8 mouse cellular contexts compared by ENCODE assay signal in the genomic region with DNA sequence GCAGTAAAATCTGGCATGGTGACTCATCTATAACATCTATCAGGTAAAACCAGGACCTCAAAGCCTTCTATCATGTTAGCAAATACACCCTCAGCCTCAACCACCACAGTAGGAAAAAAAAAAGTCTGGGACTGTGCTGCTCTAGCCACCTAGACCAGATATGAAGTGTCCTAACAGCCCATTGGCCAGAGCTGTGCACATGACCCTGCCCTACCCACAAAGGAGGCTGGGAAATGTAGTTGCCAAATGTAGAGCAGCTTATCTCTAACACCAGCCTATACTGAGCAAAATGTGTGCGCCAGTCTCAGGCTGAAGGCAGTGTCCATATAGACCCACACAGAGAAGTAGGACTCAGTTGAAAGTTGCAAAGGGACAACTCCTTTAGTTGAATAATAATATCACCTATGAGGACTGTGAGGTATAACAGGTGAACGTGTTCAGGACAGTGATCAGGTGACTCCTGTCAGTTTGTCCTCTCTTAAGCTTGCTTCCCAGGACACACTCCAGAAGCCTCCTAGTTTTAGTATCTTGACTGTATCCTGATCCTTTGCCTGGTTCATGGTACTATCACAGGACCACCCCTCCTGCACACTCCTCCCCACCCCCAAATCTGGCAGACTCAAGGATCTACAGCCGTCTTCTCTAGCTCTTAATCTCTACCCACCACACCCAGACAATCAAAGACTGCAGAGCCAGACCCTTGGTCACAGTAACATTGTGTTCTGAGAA. TPM values are rescaled to one million over a fixed set of nuclear protein-coding genes. Genes with fewer than 3 reads are reported as not detected.
A peak's percentile ranks its signal among the peaks of the same experiment; 100 is the strongest.
DNase-seq lines count a peak whose midpoint lies in the region; ATAC-seq and TF ChIP-seq lines count a peak whose summit lies in the region.

No protein-coding gene starts in this region.

- no peaks in the 10 kb centered on the region for H3K79me2 ChIP-seq in C2C12 (ENCODE audit: control insufficient read depth, insufficient read depth)

- ATAC-seq in erythroblast, adult 5-6 weeks (replicated peaks; ENCODE audit: low FRiP score, poor library complexity, severe bottlenecking), result peak; percentile 98
- ATAC-seq in neural tube, embryonic 13.5 days (ENCODE audit: low read depth), result peak; percentile 91

- TF ChIP-seq CTCF in C2C12 (IDR thresholded peaks at IDR 0.05; ENCODE audit: control insufficient read depth, insufficient read depth, insufficient read length), result no peak
- no peak for TF ChIP-seq CTCF in lung, adult 2 months (IDR thresholded peaks at IDR 0.05; ENCODE audit: insufficient read depth, low read length)
- no peak for TF ChIP-seq CTCF in thymus, adult 2 months (IDR thresholded peaks at IDR 0.05; ENCODE audit: borderline replicate concordance, control insufficient read depth, extremely low read depth, insufficient read depth, low read length, poor library complexity)

- H3K4me3 ChIP-seq in C2C12 (ENCODE audit: insufficient read depth, poor library complexity, severe bottlenecking), result no peak overlapping the region
- H3K4me3 ChIP-seq in lung, adult 2 months (replicated peaks; ENCODE audit: extremely low read depth, low read depth, low read length), result no peak overlapping the region
- H3K4me3 ChIP-seq in neural tube, embryonic 13.5 days, result no peak overlapping the region
- no peak overlapping the region for H3K4me3 ChIP-seq in thymus, adult 2 months (ENCODE audit: control insufficient read depth, insufficient read depth, low read length)

- H3K27me3 ChIP-seq in C2C12 (ENCODE audit: control insufficient read depth, insufficient read depth, insufficient read length), result peaks cover 32% of the 10 kb centered on the region
- peaks cover 39% of the 10 kb centered on the region for H3K27me3 ChIP-seq in neural tube, embryonic 13.5 days
- no peaks in the 10 kb centered on the region; the same call in 1 of the 2 replicates for H3K27me3 ChIP-seq in thymus, adult 2 months (ENCODE audit: control insufficient read depth, insufficient read depth, low read length)

- no peaks in the 10 kb centered on the region for H3K79me3 ChIP-seq in C2C12 (ENCODE audit: low read depth)

- no peak overlapping the region for H3K9ac ChIP-seq in neural tube, embryonic 13.5 days

- H3K27ac ChIP-seq in neural tube, embryonic 13.5 days (replicated peaks), result no peak overlapping the region
- no peak overlapping the region for H3K27ac ChIP-seq in thymus, adult 2 months (ENCODE audit: control insufficient read depth, insufficient read depth, low read length)

- no peak overlapping the region for H3ac ChIP-seq in C2C12 (ENCODE audit: control insufficient read depth, insufficient read length, low read depth)

- no peak for TF ChIP-seq POLR2A in lung, adult 2 months (IDR thresholded peaks at IDR 0.05; ENCODE audit: borderline replicate concordance, extremely low read depth, low read depth, low read length)
- no peak for TF ChIP-seq POLR2A in thymus, adult 2 months (IDR thresholded peaks at IDR 0.05; ENCODE audit: control insufficient read depth, extremely low read depth, insufficient read depth, low read length, poor library complexity)

- intact Hi-C loops in heart, postnatal 10 days (cut with DNase I), result no loop called here

- no peaks in the 10 kb centered on the region for H3K36me3 ChIP-seq in C2C12 (ENCODE audit: control insufficient read depth, insufficient read depth)
- H3K36me3 ChIP-seq in neural tube, embryonic 13.5 days, result no peaks in the 10 kb centered on the region
- no peaks in the 10 kb centered on the region for H3K36me3 ChIP-seq in thymus, adult 2 months (ENCODE audit: control insufficient read depth, insufficient read depth, low read length)

- H3K4me2 ChIP-seq in neural tube, embryonic 13.5 days, result no peak overlapping the region

- no peaks in the 10 kb centered on the region for H3K4me1 ChIP-seq in lung, adult 2 months (ENCODE audit: control insufficient read depth, insufficient read depth, low read length)
- peaks cover 8% of the 10 kb centered on the region; the same call in 1 of the 2 replicates for H3K4me1 ChIP-seq in neural tube, embryonic 13.5 days (replicated peaks)
- no peaks in the 10 kb centered on the region for H3K4me1 ChIP-seq in thymus, adult 2 months (replicated peaks; ENCODE audit: control insufficient read depth, insufficient read depth, low read length)

- H3K9me3 ChIP-seq in neural tube, embryonic 13.5 days, result no peaks in the 10 kb centered on the region

- DNase-seq in adrenal gland, adult 8-10 months, result peak; percentile 10
- peak; percentile 44 to 52 for DNase-seq in heart, postnatal 10 days
- peak; percentile 77 to 89 for DNase-seq in kidney, postnatal 25 days
- peak; percentile 38 for DNase-seq in lung, adult 2 months
- peak; percentile 48 for DNase-seq in thymus, adult 2 months

- 54% methylated on average over 3 of the region's 3 CpGs for WGBS in lung, adult 2 months
- 81% methylated on average over 3 of the region's 3 CpGs for WGBS in neural tube, embryonic 13.5 days
- WGBS in thymus, adult 2 months, result 60% methylated on average over 3 of the region's 3 CpGs

TF ChIP-seq in C2C12, 6 proteins besides CTCF, POLR2A, EP300 and RAD21:
- TF ChIP-seq MAX (IDR thresholded peaks at IDR 0.05) (no peak), USF1 (IDR thresholded peaks at IDR 0.05; ENCODE audit: low read depth) (peak; percentile 88)

RNA-seq across cellular contexts. Expression of a gene that starts 3.1 kb away (rescaled TPM):
- polyA plus RNA-seq in C2C12 (2012; fragmentation: generic; extraction: Trizol), result not detected
- not detected for total RNA-seq in adrenal gland, adult 8-10 months (2022)
- total RNA-seq in erythroblast, adult 5-6 weeks (2015; ENCODE audit: low replicate concordance), result not detected in 2 replicates
- not detected in 2 replicates for total RNA-seq in erythroblast, adult 5-6 weeks (2017; ENCODE audit: low replicate concordance)
- not detected for total RNA-seq in heart, postnatal 10 days (2021)
- not detected in 2 replicates for polyA plus RNA-seq in lung, adult 2 months (2012; rRNA removed)
- 0.68 and 0.79 TPM in 2 replicates for polyA plus RNA-seq in neural tube, embryonic 13.5 days (2015; fragmentation: Nextera tagmentation; extraction: Ambion mirVana)
- 0.20 TPM in 2 replicates for polyA plus RNA-seq in thymus, adult 2 months (2012; rRNA removed)

RNA-seq across cellular contexts. Expression of a gene that starts 26.6 kb away (rescaled TPM):
- polyA plus RNA-seq in C2C12 (2012; fragmentation: generic; extraction: Trizol), result 9.4 TPM
- total RNA-seq in adrenal gland, adult 8-10 months (2022), result 10 to 100 TPM; 21.1 to 32.7 (median 28.3) TPM
- total RNA-seq in erythroblast, adult 5-6 weeks (2015; ENCODE audit: low replicate concordance), result 4.6 and 8.1 TPM in 2 replicates
- total RNA-seq in erythroblast, adult 5-6 weeks (2017; ENCODE audit: low replicate concordance), result 4.6 and 8.9 TPM in 2 replicates
- total RNA-seq in heart, postnatal 10 days (2021), result 10 to 100 TPM; 15.2 to 17.4 TPM
- polyA plus RNA-seq in lung, adult 2 months (2012; rRNA removed), result 9.7 and 13.3 TPM in 2 replicates
- polyA plus RNA-seq in neural tube, embryonic 13.5 days (2015; fragmentation: Nextera tagmentation; extraction: Ambion mirVana), result 29.1 and 39.0 TPM in 2 replicates
- 9.9 and 10.2 TPM in 2 replicates for polyA plus RNA-seq in thymus, adult 2 months (2012; rRNA removed)

RNA-seq across cellular contexts. Expression of a gene that starts 57.5 kb away (rescaled TPM):
- 79.4 TPM for polyA plus RNA-seq in C2C12 (2012; fragmentation: generic; extraction: Trizol)
- total RNA-seq in adrenal gland, adult 8-10 months (2022), result 10 to 100 TPM; 43.4 to 63.1 (median 49.6) TPM
- total RNA-seq in erythroblast, adult 5-6 weeks (2015; ENCODE audit: low replicate concordance), result 3.3 and 10.9 TPM in 2 replicates
- total RNA-seq in erythroblast, adult 5-6 weeks (2017; ENCODE audit: low replicate concordance), result 12.4 and 12.8 TPM in 2 replicates
- total RNA-seq in heart, postnatal 10 days (2021), result 10 to 100 TPM; 55.9 to 60.1 TPM
- 5.6 and 6.2 TPM in 2 replicates for polyA plus RNA-seq in lung, adult 2 months (2012; rRNA removed)
- 72.6 and 80.5 TPM in 2 replicates for polyA plus RNA-seq in neural tube, embryonic 13.5 days (2015; fragmentation: Nextera tagmentation; extraction: Ambion mirVana)
- 16.6 and 16.9 TPM in 2 replicates for polyA plus RNA-seq in thymus, adult 2 months (2012; rRNA removed)

Comparison
In these comparisons a context has a peak if more than half of its experiments do, and no peak if none do; other contexts are left out.
1. DNase-seq: peak in every context shown above with its lines; median percentile 83 in kidney, postnatal 25 days; 48 in heart, postnatal 10 days; 48 in thymus, adult 2 months; 38 in lung, adult 2 months; 10 in adrenal gland, adult 8-10 months.